Mouse (Mus musculus): Measurements from ENCODE around the gene Ppox. TPM values are rescaled to one million over a fixed set of nuclear protein-coding genes. Genes with fewer than 3 reads are reported as not detected.
"Not testable (repeated sequence)": the region's sequence is repeated elsewhere in the genome, so short reads cannot be mapped to it uniquely, and the experiment has no call there.

Gene Ppox
- total and polyA plus RNA-seq, 2 experiments from 2014 or later, result 23.3 to 30.6 TPM

DNA sequence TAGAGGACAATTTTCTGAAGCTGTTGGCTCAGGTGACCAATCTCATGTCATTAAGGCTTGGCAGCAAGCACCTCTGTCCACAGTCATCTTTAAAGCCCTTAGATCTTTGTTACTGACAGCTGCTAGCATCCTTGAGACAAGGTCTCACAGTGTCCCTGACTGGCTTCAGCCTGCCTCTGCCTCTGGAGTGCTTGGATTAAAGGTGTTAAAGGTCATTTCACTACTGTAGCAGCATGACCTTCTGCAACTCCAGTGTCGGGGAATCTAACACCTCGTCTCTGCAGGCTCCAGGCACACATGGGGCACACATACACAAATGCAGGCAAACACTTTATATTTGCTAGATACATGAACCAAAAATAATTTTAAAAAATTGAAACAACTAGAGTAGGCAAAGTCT, 44.6 kb upstream of the Ppox start:
- no peak overlapping the region for H3K27ac ChIP-seq (ENCODE audit: low read depth, low read length)
- ATAC-seq (no peak), DNase-seq (no peak)
- H3K9ac ChIP-seq, result no peak overlapping the region
- H3K9me3 ChIP-seq (ENCODE audit: low read length), result no peaks in the 10 kb centered on the region
- no peaks in the 10 kb centered on the region for H3K36me3 ChIP-seq (ENCODE audit: insufficient read depth)
- no peak overlapping the region for H3K4me2 ChIP-seq (ENCODE audit: low read depth)
- peaks cover 16% of the 10 kb centered on the region for H3K4me1 ChIP-seq (ENCODE audit: insufficient read depth)
- no peak overlapping the region for H3K4me3 ChIP-seq (ENCODE audit: low read depth, low read length)
- WGBS, result 88% methylated on average over 2 of the region's 2 CpGs
- TF ChIP-seq CTCF (IDR thresholded peaks at IDR 0.05; ENCODE audit: low read depth), result no peak
- no peaks in the 10 kb centered on the region for H3K27me3 ChIP-seq (ENCODE audit: insufficient read depth, low read length)

- DNase-seq, result no peak
- no peak for ATAC-seq
- WGBS, result 92% methylated on average over 1 of the region's 1 CpGs
- TF ChIP-seq CTCF (IDR thresholded peaks at IDR 0.05; ENCODE audit: low read depth), result no peak
- H3K27me3 ChIP-seq (ENCODE audit: insufficient read depth, low read length), result no peaks in the 10 kb centered on the region
- H3K27ac ChIP-seq (ENCODE audit: low read depth, low read length), result no peak overlapping the region
- no peaks in the 10 kb centered on the region for H3K9me3 ChIP-seq (ENCODE audit: low read length)
- H3K9ac ChIP-seq, result no peak overlapping the region
- H3K36me3 ChIP-seq (ENCODE audit: insufficient read depth), result no peaks in the 10 kb centered on the region
- H3K4me2 ChIP-seq (ENCODE audit: low read depth), result no peak overlapping the region
- H3K4me3 ChIP-seq (ENCODE audit: low read depth, low read length), result no peak overlapping the region
- H3K4me1 ChIP-seq (ENCODE audit: insufficient read depth), result no peaks in the 10 kb centered on the region; the same call in 1 of the 2 replicates
Observed at GRCm38 (mm10) chr1:171322012-171322411, 41.0 kb upstream of the Ppox start.

DNA sequence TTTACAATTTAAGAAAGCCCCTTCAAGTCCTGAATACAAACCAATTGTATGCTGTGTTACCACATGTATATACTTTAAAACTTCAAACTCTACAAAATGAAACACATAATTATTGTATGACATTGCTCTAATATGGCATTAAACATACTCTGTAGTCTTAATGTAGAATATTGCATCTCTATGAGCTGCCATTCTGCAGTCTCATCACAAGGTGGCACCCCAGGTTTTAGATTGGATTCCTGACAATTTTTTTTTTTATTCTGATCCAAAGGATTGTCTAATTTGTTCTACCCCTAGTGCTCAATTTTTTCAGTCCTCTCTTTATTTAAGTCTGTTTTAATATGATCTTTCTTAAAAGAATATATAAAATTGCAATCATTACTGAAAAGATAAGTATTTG, 40.4 kb upstream of the Ppox start:
- DNase-seq, result peak; percentile 47

DNA sequence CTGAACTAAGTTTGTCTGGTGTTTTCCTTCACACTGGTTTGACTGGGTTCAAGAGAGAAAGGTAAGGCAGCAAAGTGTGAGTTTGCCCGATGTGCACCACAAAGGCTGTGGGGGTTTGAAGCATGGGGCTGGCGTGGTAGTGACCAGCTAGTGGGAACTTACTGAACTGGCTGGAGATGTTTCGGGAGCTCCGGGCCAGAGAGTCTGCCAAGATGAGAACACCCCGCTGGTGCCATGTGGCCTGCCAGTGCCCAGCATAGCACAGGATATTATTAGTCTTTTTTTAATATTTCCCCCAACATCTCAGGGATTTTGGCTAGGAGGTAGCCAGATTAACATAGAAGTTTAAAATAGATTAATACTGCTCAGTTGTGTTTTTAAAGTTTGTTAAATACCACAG, 39.2 kb upstream of the Ppox start:
- no peaks in the 10 kb centered on the region for H3K27me3 ChIP-seq (ENCODE audit: insufficient read depth, low read length)
- H3K36me3 ChIP-seq (ENCODE audit: insufficient read depth), result no peaks in the 10 kb centered on the region
- no peak overlapping the region for H3K27ac ChIP-seq (ENCODE audit: low read depth, low read length)
- WGBS, result 12% methylated on average over 5 of the region's 5 CpGs
- no peak overlapping the region for H3K4me3 ChIP-seq (ENCODE audit: low read depth, low read length)
- no peak overlapping the region for H3K9ac ChIP-seq
- DNase-seq (no peak), ATAC-seq (no peak)
- H3K4me1 ChIP-seq (ENCODE audit: insufficient read depth), result no peaks in the 10 kb centered on the region
- H3K4me2 ChIP-seq (ENCODE audit: low read depth), result no peak overlapping the region
- TF ChIP-seq CTCF (IDR thresholded peaks at IDR 0.05; ENCODE audit: low read depth), result no peak
- no peaks in the 10 kb centered on the region for H3K9me3 ChIP-seq (ENCODE audit: low read length)

More for the DNA sequence above, 40.4 kb upstream of the Ppox start:
- peak; percentile 18; the same call in 1 of the 2 replicates for ATAC-seq
- no peaks in the 10 kb centered on the region for H3K4me1 ChIP-seq (ENCODE audit: insufficient read depth)
- no peak overlapping the region for H3K9ac ChIP-seq
- no peaks in the 10 kb centered on the region for H3K27me3 ChIP-seq (ENCODE audit: insufficient read depth, low read length)
- H3K36me3 ChIP-seq (ENCODE audit: insufficient read depth), result no peaks in the 10 kb centered on the region
- no peak overlapping the region for H3K4me3 ChIP-seq (ENCODE audit: low read depth, low read length)
- no peaks in the 10 kb centered on the region for H3K9me3 ChIP-seq (ENCODE audit: low read length)
- H3K4me2 ChIP-seq (ENCODE audit: low read depth), result no peak overlapping the region
- TF ChIP-seq CTCF (IDR thresholded peaks at IDR 0.05; ENCODE audit: low read depth), result peak; percentile 70
- H3K27ac ChIP-seq (ENCODE audit: low read depth, low read length), result no peak overlapping the region

- WGBS, result 12% methylated on average over 7 of the region's 7 CpGs
- no peaks in the 10 kb centered on the region for H3K4me1 ChIP-seq (ENCODE audit: insufficient read depth)
- no peak for TF ChIP-seq CTCF (IDR thresholded peaks at IDR 0.05; ENCODE audit: low read depth)
- DNase-seq (no peak), ATAC-seq (no peak)
- H3K27me3 ChIP-seq (ENCODE audit: insufficient read depth, low read length), result no peaks in the 10 kb centered on the region
- H3K4me3 ChIP-seq (ENCODE audit: low read depth, low read length), result no peak overlapping the region
- H3K9ac ChIP-seq, result no peak overlapping the region
- no peaks in the 10 kb centered on the region for H3K36me3 ChIP-seq (ENCODE audit: insufficient read depth)
- H3K27ac ChIP-seq (ENCODE audit: low read depth, low read length), result no peak overlapping the region
- no peak overlapping the region for H3K4me2 ChIP-seq (ENCODE audit: low read depth)
- H3K9me3 ChIP-seq (ENCODE audit: low read length), result no peaks in the 10 kb centered on the region
Observed at GRCm38 (mm10) chr1:171319748-171320147, 38.8 kb upstream of the Ppox start.

DNA sequence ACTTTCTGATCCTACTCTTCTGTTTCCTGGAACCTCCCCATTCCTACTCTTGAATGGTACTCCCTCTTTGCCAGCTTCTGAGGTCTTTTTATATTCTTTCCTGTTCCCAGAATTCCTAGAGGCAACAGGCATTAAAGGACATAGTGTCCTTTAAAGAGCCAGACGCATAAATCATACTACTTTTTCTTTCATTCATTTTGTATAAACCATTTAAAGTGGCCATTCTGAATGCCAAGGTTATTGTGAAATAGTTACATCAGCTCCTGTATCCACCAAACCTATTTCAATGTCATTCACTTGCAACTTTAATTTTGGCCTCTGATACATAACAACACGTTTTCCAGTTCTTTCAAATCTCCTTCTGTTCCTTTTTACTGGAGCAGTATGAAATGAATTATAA, 28.3 kb upstream of the Ppox start:
- WGBS, result 60% methylated on average over 2 of the region's 2 CpGs
- ATAC-seq, result no peak
- no peak for DNase-seq
- Histone ChIP-seq H3K4me1 (ENCODE audit: insufficient read depth) (no peaks in the 10 kb centered on the region), H3K27ac (ENCODE audit: low read depth, low read length) (no peak overlapping the region), H3K9me3 (ENCODE audit: low read length) (no peaks in the 10 kb centered on the region), H3K9ac (no peak overlapping the region), H3K4me2 (ENCODE audit: low read depth) (no peak overlapping the region), H3K4me3 (ENCODE audit: low read depth, low read length) (no peak overlapping the region), H3K27me3 (ENCODE audit: insufficient read depth, low read length) (no peaks in the 10 kb centered on the region), H3K36me3 (ENCODE audit: insufficient read depth) (no peaks in the 10 kb centered on the region)
- TF ChIP-seq CTCF (IDR thresholded peaks at IDR 0.05; ENCODE audit: low read depth), result no peak

DNA sequence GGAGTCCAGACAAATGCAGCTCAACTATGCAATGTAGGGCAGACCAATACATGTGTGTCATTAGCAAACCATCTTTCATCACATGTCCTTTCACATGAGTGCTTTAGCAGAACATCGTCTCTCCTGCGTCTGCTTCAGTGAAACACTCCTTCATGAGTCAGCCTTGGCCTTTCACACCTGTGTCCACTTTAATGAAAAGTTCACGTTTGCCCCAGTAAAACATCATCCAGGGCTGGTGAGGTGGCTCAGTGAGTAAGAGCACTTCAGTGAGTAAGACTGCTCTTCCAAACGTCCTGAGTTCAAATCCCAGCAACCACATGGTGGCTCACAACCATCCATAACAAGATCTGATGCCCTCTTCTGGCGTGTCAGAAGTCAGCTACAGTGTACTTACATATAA, 25.2 kb upstream of the Ppox start:
- DNase-seq; H3K9me3 ChIP-seq (ENCODE audit: low read length); H3K4me2 ChIP-seq (ENCODE audit: low read depth); H3K4me3 ChIP-seq (ENCODE audit: low read depth, low read length); H3K36me3 ChIP-seq (ENCODE audit: insufficient read depth); H3K27ac ChIP-seq (ENCODE audit: low read depth, low read length); H3K9ac ChIP-seq; H3K27me3 ChIP-seq (ENCODE audit: insufficient read depth, low read length); ATAC-seq; H3K4me1 ChIP-seq (ENCODE audit: insufficient read depth): not testable (repeated sequence)
- WGBS, result 69% methylated on average over 5 of the region's 5 CpGs

DNA sequence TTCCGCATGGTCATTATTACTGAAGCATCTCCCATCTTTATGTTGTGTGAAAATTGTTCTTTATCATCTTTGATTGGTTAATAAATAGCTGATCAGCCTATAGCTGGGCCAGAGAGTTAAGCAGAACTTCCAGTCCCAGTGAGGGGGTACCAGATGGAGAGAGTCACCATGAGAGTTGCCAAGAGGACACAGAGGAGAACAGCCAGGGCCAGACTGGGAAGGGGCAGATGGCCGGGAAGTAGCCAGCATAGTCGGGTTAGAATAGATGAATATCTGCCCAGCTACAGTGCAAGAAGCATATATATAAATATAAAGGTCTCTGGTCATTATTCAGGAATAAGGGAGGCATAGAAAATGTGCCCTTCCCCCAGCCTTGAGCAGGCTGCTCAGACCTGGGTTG, 17.2 kb upstream of the Ppox start:
- H3K9ac ChIP-seq, result no peak overlapping the region
- no peak for ATAC-seq
- WGBS, result 64% methylated on average over 3 of the region's 3 CpGs

More for the DNA sequence above, 17.2 kb upstream of the Ppox start:
- no peak overlapping the region for H3K4me2 ChIP-seq (ENCODE audit: low read depth)
- no peaks in the 10 kb centered on the region for H3K36me3 ChIP-seq (ENCODE audit: insufficient read depth)
- H3K27ac ChIP-seq (ENCODE audit: low read depth, low read length), result no peak overlapping the region
- DNase-seq, result no peak
- no peak for TF ChIP-seq CTCF (IDR thresholded peaks at IDR 0.05; ENCODE audit: low read depth)
- no peaks in the 10 kb centered on the region for H3K9me3 ChIP-seq (ENCODE audit: low read length)
- no peak overlapping the region for H3K4me3 ChIP-seq (ENCODE audit: low read depth, low read length)
- H3K27me3 ChIP-seq (ENCODE audit: insufficient read depth, low read length), result peaks cover 6% of the 10 kb centered on the region; the same call in 1 of the 2 replicates
- peaks cover 7% of the 10 kb centered on the region for H3K4me1 ChIP-seq (ENCODE audit: insufficient read depth)

Measured in forebrain, postnatal 0 days (tissue).